Mouse (Mus musculus) layer of hippocampus, adult 9-10 months (tissue): Measurements from ENCODE around the gene Pth2.
"Not testable (repeated sequence)": the region's sequence is repeated elsewhere in the genome, so short reads cannot be mapped to it uniquely, and the experiment has no call there.

Experiments
- DNase-seq: peaks from one replicate; pipeline ENCODE4 v3.0.0; 2022; ENCODE audit warnings: low spot score

Gene Pth2

DNA sequence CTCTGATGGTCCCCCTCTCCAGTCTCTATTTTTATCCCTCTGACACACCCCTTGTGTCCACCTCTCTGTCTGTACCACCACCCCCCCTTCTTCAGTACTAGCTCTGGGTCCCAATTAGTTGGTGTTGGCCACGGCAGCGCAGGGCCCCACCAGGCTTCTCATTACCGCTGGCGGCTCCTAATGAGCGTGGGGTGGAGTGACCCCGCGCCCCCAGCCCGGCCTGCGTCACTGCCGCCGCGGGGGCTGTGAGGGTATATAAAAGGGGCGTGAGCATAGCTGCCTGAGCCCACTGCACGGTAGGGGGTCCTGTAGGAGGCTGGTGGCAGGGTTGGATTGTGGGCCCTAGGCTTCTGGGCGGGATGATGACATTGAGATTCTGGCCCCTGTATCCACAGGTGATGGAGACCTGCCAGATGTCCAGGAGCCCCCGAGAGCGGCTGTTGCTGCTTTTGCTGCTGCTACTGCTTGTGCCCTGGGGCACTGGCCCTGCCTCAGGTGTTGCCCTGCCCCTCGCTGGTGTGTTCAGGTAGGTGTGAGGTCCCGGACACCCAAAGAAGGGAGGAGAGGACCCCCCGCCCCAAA lies at the start of gene Pth2:
Gene Pth2 (plus strand): TSS at position 100 of the 582 bp plus-strand sequence.
- DNase-seq: no peak

DNA sequence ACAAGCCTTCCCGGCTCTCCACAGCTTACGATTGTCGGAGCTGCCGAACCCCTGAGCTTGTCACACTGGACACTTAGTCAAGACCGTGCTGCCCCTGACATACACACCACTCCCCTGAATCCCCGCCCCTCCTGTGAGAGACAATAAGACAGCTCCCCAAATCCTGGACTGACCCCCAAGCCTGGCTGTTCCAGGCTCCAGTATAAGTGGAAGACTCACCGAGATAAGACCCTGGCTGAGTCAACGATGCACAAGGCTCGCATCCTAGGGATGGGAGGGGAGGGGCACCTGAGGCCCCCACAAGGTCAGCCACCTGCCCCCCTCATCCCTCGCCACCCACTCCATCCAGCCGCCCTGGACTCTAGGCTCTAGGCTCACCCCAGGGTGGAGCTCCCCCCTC lies 48.9 kb upstream of the Pth2 start:
- no peak for DNase-seq

DNA sequence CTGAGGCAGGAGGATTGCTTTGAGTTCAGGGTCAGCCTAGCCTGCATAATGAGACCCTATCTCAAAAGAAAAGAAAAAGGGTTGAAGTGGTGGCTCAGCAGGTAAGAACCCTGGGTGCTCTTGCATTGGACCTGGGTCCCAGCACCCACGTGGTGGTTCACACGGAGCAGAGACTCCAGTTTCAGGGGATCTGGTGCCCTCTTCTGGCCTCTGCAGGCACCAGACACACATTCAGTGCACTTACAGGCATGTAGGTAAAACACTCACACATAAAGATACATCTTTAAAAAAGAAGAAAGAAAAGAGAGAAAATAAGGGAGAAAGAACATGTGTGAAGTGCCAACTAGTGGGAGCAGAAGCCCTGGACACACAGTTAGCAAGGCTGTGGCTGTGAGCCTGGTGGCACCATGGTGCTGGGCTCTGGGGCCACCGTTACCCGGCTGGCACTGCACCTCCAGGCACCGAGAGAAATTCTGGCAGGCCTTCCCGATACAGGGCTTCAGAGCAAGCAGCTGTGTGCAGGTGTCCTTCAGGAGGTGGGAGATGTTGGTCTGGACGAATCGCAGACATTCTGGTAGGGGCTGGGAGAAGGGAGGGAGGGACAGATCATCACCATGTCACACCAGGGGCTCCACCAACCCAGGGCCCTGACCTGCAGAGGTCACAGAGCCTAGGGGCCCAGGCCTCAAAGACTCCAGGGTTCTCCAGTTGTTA lies 47.2 kb upstream of the Pth2 start:
- DNase-seq: no peak

DNA sequence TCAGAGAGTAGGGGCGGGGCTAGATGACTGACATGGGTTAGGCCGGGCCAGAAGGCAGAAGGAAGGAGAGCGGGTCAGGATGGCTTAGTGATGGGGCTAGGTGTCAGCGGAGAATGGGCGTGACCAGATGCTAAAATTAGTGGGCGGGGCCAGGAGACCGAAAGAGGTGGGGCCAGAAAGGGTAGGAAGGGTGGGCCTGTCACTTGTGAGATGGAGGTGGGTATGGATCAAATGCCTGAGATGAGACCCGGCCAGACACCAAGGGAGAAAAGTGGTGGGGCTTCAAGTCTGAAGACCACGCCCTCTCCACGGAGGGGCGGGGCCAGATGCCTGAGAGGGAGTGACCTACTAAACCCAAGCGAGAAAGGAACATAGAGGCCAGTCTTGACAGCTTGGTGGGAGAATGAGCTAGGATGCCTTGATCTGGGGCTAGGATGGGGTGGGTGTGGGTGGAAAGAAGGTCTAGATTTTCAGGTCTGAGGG lies 46.2 kb upstream of the Pth2 start:
- no peak for DNase-seq

DNA sequence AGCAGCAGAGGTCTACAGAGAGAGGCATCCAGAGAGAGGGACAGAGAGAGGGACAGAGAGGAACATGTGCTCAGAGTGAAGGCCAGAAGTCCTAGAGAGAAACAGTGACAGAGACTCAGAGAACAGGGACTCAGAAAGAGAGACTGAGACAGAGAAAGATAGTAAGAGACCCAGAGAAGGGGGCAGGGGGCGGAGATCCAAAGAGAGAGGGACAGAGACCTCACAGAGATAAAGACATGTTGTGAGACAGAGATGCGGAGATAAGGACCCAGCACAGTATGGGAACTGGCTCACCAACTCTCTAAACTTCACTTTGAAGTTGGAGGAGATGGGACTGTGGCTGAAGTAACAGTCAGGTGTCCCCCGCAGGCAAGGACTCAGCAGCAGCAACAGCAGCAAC lies 45.4 kb upstream of the Pth2 start:
- no peak for DNase-seq

DNA sequence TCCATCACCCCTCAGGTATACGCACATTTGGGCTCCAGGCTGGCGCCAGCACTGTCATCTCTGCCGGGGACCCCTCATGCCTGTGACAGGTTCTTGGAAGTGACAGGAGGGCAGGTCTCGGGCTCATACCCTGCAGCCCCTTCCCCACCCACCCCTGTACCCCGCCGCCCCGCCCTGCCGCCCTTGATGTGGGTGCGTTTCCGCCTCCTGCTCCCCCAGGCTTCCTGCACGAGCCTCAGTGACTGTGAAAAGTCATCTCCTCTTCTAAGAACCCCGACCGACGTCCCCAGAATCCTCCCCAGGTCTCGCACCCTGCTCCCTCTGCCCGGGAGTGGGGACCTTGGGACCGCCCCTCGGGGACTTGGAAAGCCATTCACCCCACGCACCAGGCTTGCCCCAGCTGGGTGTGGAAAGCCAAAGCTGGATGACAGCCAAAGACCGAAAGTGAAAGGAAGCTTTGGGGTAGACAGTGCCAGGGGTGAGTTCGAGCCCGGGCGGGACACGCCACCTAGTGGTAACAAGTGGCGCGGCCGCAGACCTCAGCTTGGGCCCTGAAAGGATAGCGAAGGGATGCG lies 44.7 kb upstream of the Pth2 start, which contains the start of the genes Gm45713 and Flt3l:
Gene Gm45713 (minus strand): TSS at position 239 of the 575 bp plus-strand sequence.
Gene Flt3l (minus strand): TSS at position 440 of the 575 bp plus-strand sequence.
- peak; percentile 87 for DNase-seq

DNA sequence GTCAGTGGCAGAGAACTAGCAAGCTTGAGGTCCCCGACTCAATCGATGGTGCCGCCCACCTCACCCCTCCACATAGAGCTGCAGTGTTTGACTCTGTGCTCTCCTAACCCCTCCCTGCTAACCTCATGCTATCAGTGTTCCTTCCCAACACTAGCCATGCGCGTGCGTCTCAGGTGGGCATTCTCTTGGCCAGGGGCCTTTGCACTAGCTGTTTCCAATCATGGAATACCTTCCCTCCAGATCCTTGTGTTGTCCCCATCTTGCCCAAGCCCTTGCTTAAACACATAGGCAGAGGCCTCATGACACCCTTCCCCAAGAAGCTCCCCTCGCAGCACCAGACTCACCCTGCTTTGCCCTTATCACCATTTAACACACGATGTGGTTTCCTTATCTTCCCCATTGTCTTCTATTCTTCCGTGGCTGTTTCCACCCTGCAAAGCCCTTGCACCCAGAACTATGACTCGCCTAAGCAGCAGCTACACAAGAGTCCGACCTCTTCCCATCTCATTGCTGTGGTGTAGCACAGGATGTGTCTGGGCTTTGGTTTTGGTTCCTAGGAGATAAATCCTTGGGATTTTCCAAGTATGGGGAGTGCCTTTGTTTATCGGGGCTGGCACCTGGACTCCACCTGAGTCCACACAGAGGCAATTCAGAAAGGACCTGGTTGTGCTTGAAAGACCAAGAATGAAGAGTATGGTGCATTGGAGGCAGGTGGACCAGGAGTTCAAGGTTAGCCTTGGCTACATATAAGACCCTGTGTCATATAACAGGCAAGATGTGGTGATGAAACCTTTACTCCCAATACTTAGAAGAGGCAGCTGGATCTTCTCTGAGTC lies 43.4 kb upstream of the Pth2 start:
- DNase-seq: no peak

DNA sequence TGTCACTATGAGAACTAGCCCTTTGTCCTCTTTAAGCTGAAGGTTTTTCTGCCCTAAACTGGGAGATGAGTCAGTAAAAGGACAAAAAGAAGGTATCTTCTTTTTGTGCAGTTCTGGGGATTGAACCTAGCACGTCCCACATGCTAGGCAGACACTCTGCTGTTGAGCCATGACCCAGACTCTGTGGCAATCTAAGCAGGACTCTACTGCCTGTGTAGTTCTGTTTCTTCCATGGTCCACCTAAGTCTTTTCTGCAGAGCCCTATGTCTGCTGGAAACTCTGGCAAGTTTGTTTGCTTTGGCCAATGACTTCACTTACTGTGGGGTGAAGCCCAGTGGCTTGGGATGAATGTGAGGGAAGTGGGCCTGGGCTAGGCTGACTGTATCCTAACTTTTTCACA lies 42.4 kb upstream of the Pth2 start:
- no peak for DNase-seq

DNA sequence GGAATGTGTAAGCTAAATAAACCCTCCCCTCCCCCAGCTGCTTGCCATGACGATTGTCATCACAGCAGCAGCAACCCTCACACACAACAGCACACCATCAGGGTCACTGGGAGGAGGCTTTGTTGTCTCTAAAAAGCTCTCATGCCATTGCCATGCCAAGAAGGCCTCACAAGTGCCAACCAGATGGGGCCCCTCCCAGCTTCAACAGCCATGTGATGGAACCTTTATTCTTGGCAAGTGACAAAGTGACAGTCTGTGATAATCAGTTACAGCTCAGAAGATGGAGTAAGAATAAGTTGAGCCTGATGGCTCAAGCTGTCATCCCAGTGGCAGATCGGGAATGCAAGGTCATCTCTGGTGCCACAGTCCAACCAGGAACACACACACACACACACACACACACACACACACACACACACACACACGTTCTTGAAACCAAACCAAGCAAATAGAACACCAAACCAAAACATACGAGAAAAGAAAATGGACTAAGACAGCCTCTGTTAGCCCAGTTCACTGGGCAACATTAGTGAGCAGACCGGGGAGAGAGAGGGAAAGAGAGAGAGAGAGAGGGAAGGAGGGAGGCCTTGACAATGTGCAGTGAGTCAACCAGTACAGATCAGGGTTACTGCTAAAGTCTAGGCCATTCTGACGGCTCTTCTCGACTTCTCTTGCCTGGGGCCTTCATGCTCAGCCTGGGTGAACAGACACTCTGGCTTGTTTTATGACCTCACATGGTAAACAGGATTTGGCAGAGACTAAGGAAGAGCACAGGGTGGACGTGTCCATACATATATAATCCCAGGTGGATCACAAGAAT lies 40.7 kb upstream of the Pth2 start:
- no peak for DNase-seq

DNA sequence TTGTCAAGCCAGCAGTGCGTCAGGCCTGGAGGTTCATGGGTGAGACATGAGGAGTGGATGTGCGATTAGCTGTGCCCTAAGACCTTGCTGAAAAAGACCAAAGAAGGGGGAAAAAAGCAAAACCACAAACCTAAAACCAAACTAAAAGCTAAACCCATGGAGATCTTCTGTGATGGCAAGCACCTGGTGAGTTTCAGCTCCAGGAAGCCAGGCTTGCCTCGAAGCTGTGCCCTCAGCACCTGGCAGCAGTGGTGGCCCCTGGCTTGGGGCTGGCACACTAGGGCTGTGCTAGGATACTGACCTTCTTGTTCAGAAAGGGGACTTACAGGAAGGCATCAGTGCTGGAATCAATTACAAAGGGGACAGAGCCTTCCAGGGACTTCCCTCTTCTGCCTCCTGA lies 39.5 kb upstream of the Pth2 start:
- DNase-seq: no peak

DNA sequence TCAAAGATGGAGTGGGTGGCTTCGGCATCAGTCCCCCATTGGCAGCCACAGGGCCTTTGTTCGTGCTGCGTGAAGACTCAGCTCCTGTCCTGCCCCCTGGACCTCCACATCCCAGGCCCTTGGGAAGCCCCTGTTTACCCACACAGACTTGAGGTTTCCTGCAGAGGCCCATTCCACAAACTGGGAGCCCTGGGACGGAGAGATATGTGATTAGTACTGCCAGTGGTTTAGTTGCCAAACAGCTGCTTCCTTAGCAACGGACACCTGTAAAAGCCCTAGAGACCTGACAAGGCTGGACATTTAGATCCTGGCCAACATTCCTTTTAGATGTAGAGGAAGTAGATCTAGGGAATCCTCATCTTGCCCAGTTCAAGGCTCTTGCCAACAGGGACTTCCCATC lies 38.9 kb upstream of the Pth2 start:
- DNase-seq: no peak

DNA sequence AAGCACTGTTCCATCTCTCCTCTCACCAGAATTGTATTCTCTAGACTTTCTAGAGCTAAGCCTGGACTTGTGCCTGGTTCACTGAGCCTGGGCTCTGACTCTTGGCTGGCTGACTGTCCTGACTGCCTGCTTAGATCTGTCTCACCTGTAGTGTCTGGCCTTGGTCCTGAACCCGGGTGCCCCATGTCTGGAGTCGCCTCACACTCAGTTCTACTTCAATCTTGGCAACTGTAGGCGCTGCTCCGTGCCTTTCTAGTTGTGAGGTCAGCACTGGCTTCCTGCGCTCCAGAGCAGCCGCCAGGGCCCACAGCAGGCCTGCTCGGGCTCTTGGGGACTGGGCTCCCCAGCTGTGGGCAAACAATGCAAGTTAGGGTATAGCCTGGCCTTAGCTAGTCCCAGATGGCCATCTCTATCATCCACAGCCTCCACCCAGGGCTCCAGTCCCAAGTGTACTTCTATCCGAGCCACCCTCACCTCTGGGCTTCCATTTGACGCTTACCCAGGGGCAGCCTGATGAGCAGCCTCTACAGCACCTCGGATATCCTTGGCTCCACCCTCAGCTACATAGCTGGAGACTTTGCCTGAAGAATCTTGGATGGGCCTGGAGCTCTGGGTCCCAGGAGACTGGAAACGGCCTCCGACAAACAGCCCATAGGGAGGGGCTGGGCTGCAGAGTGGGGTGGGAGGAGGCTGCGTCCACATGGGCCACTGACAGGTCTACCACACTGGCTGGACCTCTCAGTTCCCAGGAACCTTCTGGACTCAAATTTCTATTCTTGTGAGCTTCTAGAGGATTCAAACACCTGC lies 36.2 kb upstream of the Pth2 start:
- no peak for DNase-seq

DNA sequence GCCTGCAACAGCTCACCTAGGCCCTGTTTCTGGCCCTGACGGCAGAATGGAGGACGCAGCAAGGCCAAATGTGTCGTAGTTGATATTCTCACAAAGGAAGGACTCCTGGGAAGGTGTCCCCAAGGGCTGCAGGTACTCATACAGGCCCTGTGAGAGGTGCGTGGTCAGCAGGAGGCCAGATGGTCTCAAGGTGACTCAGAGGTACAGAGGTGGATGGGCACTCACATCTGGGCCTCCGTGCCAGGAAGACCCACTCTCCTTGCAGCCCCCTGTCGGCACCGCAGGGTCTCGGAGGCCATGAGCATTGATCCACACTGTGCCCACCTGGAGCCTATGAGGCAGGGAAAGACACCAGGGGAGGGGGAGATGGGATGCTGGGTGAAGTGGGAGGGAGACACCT lies 35.3 kb upstream of the Pth2 start:
- no peak for DNase-seq

DNA sequence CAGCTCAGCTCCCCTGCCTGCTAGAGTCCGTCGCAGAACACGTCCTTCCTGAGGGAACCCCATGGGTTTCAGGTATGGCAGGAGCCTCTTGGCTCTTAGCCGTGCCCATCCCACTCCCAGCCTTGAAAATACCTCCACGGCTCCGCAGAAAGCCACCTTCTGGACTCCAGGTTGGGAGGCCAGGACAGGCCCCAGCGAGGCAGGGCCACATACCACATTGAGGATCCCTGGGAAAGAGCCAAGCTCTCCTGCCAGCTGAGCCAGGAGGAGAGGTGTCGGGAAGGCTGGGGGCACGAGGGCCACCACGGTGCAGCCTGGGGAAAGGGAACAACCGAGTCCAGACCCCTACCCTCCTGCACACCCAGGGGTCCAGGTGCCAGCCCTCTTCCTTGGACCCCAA lies 33.5 kb upstream of the Pth2 start:
- no peak for DNase-seq

DNA sequence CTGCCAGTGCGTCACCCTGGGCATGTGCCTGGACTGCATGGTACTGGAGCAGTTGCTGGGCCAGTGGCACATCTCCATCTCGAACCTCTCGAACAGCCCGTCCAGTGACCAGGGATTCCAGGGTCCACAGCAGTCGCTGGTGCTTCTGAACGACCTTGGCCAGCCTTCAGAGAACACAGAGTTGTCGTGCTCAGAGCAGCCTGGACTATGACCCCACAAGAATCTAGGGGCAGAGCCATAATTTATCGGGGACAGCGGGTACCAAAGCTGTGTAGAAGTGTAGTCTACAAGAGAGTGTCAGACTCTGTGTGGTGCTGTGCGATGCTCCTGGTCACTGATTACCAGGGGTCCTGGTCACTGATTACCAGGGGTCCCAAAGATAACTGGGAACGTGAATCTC lies 32.9 kb upstream of the Pth2 start:
- DNase-seq: no peak

DNA sequence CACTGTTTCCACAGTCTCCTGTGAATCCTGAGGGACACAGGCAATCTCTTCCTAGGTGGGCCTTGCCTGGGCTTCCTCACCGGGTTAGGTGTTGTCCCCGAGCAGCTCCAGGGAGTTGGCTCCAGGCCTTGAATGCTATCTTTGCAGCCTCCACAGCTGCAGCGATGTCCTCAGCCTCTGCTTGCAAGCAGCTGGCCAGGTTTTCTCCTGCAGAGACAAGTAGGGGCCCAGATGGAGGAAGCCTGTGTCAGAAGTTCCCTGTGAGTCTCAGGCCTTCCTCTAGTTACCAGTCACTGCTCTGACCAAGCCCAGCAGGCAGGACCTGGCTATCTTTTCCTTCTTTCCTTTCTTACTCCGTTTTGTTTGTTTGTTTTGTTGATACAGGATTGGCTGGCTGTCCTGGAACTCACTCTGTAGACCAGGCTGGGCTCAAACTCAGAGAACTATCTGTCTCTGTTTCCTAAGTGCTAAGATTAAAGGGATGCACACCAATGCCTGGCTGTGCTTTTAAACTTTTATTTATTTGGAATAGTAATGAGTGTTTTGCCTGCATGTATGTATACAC lies 32.2 kb upstream of the Pth2 start:
- DNase-seq: no peak

DNA sequence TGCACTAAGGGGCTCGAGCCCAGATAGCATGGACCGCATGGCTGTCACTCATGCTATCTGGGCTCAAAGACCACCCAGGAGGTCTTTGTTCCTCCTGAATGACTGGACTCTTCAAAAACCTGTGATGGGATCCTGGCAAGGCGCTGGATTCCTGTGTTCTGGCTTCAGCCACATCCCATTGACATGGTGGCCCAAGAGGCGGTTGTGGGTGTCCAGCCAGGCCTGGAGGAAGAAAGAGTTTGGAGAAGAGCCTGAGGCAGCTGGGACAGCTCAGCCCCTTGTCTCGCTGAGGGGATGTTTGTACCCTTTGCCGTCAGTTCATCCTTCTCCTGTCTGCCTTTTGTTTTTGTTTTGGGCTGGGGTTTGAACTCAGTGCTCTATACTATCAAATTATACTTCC lies 31.2 kb upstream of the Pth2 start:
- DNase-seq: no peak

DNA sequence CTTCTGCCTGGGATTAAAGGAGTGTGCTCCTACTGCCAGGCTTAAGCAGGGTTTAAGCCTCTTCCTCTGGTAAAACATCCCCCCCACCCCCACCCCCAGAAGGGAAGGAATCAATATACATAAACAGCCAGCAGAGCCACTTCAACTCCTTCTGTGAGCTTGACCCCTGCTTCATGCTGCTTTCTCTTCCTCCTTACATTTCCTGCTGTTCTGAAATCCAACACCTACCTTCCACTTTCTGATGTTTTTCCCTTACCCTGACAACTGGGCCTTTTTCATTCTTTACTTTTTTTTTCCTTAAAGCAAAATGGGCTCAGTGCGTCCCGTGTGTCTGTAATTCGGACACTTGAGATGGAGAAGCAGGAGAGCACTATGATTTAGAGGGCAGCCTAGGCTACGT lies 30.5 kb upstream of the Pth2 start:
- DNase-seq: no peak

DNA sequence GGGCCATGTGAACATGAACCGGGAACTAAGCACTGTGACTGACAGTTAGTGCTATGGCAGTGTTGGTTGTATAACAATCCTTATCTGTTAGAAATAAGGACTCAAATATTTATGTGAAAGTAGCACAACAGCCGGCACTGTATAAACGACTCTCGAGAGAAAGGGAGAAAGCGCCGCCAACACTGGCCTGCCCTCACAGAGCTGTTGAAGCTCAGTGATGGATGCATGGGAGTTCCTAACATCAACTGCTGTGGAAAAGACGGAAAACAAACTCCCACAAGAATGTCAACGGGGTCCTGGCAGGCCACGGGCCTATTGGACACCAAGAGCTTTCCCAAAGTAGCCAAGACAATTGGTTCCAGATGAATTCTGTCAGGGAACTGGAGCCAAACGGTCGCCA lies 29.5 kb upstream of the Pth2 start:
- DNase-seq: no peak

DNA sequence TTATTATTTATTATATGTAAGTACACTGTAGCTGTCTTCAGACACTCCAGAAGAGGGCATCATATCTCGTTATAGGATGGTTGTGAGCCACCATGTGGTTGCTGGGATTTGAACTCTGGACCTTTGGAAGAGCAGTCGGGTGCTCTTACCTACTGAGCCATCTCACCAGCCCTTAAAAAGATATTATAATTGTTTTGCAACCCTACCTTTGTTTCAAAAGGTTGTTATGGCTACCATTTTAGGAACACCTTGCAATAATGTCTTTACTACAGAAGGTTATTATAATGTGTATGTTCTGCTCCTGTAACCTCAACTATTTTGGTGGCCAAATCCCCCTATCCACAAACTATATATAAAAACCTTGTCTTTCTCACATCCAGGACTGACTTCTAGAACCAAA lies 27.7 kb upstream of the Pth2 start:
- not testable (repeated sequence) for DNase-seq

DNA sequence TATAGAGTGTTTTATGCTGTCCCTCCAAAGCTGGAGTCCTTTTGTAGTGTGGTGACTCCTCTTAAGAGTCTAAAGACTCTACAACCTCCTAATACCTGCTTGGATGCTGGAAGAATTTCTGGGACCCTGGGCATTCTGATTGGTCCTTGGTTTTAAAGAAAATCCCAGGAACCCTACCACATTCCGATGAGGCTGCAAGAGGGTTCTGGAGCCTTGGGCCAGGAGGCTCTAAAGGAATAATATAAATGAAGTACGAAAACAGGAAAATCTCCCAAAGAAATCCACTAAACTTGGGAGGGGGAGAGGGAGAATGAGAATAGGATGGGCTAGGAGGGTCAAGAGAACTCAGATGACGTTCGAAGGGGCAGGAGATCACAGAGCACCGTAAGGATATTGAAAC lies 27.2 kb upstream of the Pth2 start:
- DNase-seq: no peak
